Mouse (Mus musculus): ENCODE results near the gene Dcaf6. TPM values are rescaled to one million over a fixed set of nuclear protein-coding genes. Genes with fewer than 3 reads are reported as not detected.
A peak's percentile ranks its signal among the peaks of the same experiment; 100 is the strongest.

The Dcaf6 gene
- total RNA-seq (2021): 100 to 1,000 TPM; 276 to 287 TPM
- long read RNA-seq, experiment 1, full-length matches to known transcripts: 10 of 211 reads
- long read RNA-seq, experiment 1, partial matches to known transcripts: 13 of 211 reads
- long read RNA-seq, experiment 1, other reads (novel, unspliced or antisense): 188 of 211 reads
- long read RNA-seq, experiment 2, full-length matches to known transcripts: 6 of 180 reads
- long read RNA-seq, experiment 2, partial matches to known transcripts: 16 of 180 reads
- long read RNA-seq, experiment 2, other reads (novel, unspliced or antisense): 158 of 180 reads

GRCm38 (mm10) chr1:165460360-165460800, at the start of gene Dcaf6, which contains the start of gene Mpc2:
Gene Dcaf6 (minus strand): TSS chr1:165460475.
Gene Mpc2 (plus strand): TSS chr1:165460637.
- TF ChIP-seq CTCF (IDR thresholded peaks at IDR 0.05): peak; percentile 27
- intact Hi-C loops (cut with DNase I): loop anchor here (5.0 kb wide), 1 partner anchor 223 kb away; the partner anchor contains the start of gene Tiprl
- H3K27ac ChIP-seq: peak within 1 kb of the TSS; percentile 99
- peak within 1 kb of the TSS; percentile 85 for H3K4me3 ChIP-seq
- peak; percentile 100 for DNase-seq

- Histone ChIP-seq H3K27ac (no peak overlapping the region), H3K4me3 (no peak overlapping the region)
- intact Hi-C loops (cut with DNase I): loop anchor here (10.0 kb wide), 1 partner anchor 122 kb away; no protein-coding TSS in a partner anchor
- no peak for DNase-seq
- no peak for TF ChIP-seq CTCF (IDR thresholded peaks at IDR 0.05)
These were observed 46.0 kb upstream of the Dcaf6 start for GRCm38 (mm10) chr1:165506303-165506702.

- intact Hi-C loops (cut with DNase I): loop anchor here (10.0 kb wide), 1 partner anchor 119 kb away; no protein-coding TSS in a partner anchor
- DNase-seq: peak; percentile 66
- peak; percentile 83 for TF ChIP-seq CTCF (IDR thresholded peaks at IDR 0.05)
These were observed 43.2 kb upstream of the Dcaf6 start for GRCm38 (mm10) chr1:165503307-165504024.

GRCm38 (mm10) chr1:165498856-165499255, 38.6 kb upstream of the Dcaf6 start:
- Histone ChIP-seq H3K27ac (no peak overlapping the region), H3K4me3 (no peak overlapping the region)
- no peak for TF ChIP-seq CTCF (IDR thresholded peaks at IDR 0.05)
- intact Hi-C loops (cut with DNase I): no loop called here
- DNase-seq: no peak

More at GRCm38 (mm10) chr1:165503307-165504024, 43.2 kb upstream of the Dcaf6 start:
- H3K27ac ChIP-seq: 0 out of 2 replicates have a peak overlapping the region, but pooled peaks have one; percentile 12
- 0 out of 2 replicates have a peak overlapping the region, but pooled peaks have one; percentile 26 for H3K4me3 ChIP-seq

- Histone ChIP-seq H3K4me3 (no peak overlapping the region), H3K27ac (no peak overlapping the region)
- no peak for DNase-seq
- intact Hi-C loops (cut with DNase I): no loop called here
- TF ChIP-seq CTCF (IDR thresholded peaks at IDR 0.05): no peak
These were observed 28.9 kb upstream of the Dcaf6 start for GRCm38 (mm10) chr1:165489197-165489596.

- Histone ChIP-seq H3K4me3 (no peak overlapping the region), H3K27ac (no peak overlapping the region)
- TF ChIP-seq CTCF (IDR thresholded peaks at IDR 0.05): no peak
- intact Hi-C loops (cut with DNase I): no loop called here
- no peak for DNase-seq
These were observed 25.8 kb upstream of the Dcaf6 start for GRCm38 (mm10) chr1:165486108-165486507.

- TF ChIP-seq CTCF (IDR thresholded peaks at IDR 0.05): no peak
- intact Hi-C loops (cut with DNase I): no loop called here
- Histone ChIP-seq H3K27ac (no peak within 1 kb of the TSS), H3K4me3 (no peak within 1 kb of the TSS)
- DNase-seq: no peak
These were observed 24.5 kb upstream of the Dcaf6 start, which contains the start of gene Adcy10 for GRCm38 (mm10) chr1:165484688-165485233. Gene Adcy10 (plus strand): TSS chr1:165485183.

GRCm38 (mm10) chr1:165471490-165471889, 11.2 kb upstream of the Dcaf6 start:
- no peak for DNase-seq
- no peak for TF ChIP-seq CTCF (IDR thresholded peaks at IDR 0.05)
- no peak overlapping the region for H3K4me3 ChIP-seq
- intact Hi-C loops (cut with DNase I): no loop called here
- H3K27ac ChIP-seq: 0 out of 2 replicates have a peak overlapping the region, but pooled peaks have one; percentile 6

GRCm38 (mm10) chr1:165469717-165470116, 9.4 kb upstream of the Dcaf6 start:
- no peak for DNase-seq
- peak overlapping the region; percentile 29 for H3K27ac ChIP-seq
- H3K4me3 ChIP-seq: no peak overlapping the region
- intact Hi-C loops (cut with DNase I): no loop called here
- TF ChIP-seq CTCF (IDR thresholded peaks at IDR 0.05): no peak

- no peak for DNase-seq
- TF ChIP-seq CTCF (IDR thresholded peaks at IDR 0.05): no peak
- no peak overlapping the region for H3K4me3 ChIP-seq
- peak overlapping the region; percentile 29 for H3K27ac ChIP-seq
- intact Hi-C loops (cut with DNase I): no loop called here
These were observed 8.7 kb upstream of the Dcaf6 start for GRCm38 (mm10) chr1:165468971-165469370.

- Histone ChIP-seq H3K27ac (no peak overlapping the region), H3K4me3 (no peak overlapping the region)
- TF ChIP-seq CTCF (IDR thresholded peaks at IDR 0.05): no peak
- intact Hi-C loops (cut with DNase I): loop anchor here (5.0 kb wide), 1 partner anchor 227 kb away; the partner anchor contains the start of gene Tiprl
- no peak for DNase-seq
These were observed 4.3 kb upstream of the Dcaf6 start for GRCm38 (mm10) chr1:165464574-165464973.

- H3K4me3 ChIP-seq: peak overlapping the region; percentile 85
- DNase-seq: no peak
- no peak for TF ChIP-seq CTCF (IDR thresholded peaks at IDR 0.05)
- peak overlapping the region; percentile 99 for H3K27ac ChIP-seq
- intact Hi-C loops (cut with DNase I): loop anchor here (5.0 kb wide), 1 partner anchor 226 kb away; the partner anchor contains the start of gene Tiprl
These were observed 2.6 kb upstream of the Dcaf6 start for GRCm38 (mm10) chr1:165462861-165463260.

Data from gastrocnemius, adult 2 months (tissue).